Mouse (Mus musculus) gastrocnemius, adult 18-20 months (tissue): ENCODE data around the gene Olfr1564. TPM values are rescaled to one million over a fixed set of nuclear protein-coding genes. Genes with fewer than 3 reads are reported as not detected.
"Not testable (repeated sequence)": the region's sequence is repeated elsewhere in the genome, so short reads cannot be mapped to it uniquely, and the experiment has no call there.

Experiments used
- DNase-seq: peaks from one replicate; pipeline ENCODE4 v3.0.0; 2021; ENCODE audit warnings: low spot score
- long read RNA-seq, 2 experiments: library from polyadenylated mRNA; stranded (forward); transcript quantifications; one replicate each; pipeline ENCODE4 v2.0.0; 2021
- total RNA-seq, 2 experiments: library from RNA; stranded (reverse); gene quantifications; 2 replicates each; pipeline ENCODE4 v1.2.3; 2021

The Olfr1564 gene
- under 1 TPM; 0.17 to 0.37 TPM for total RNA-seq
- long read RNA-seq, experiment 1: 0 reads
- long read RNA-seq, experiment 2: 0 reads

DNA sequence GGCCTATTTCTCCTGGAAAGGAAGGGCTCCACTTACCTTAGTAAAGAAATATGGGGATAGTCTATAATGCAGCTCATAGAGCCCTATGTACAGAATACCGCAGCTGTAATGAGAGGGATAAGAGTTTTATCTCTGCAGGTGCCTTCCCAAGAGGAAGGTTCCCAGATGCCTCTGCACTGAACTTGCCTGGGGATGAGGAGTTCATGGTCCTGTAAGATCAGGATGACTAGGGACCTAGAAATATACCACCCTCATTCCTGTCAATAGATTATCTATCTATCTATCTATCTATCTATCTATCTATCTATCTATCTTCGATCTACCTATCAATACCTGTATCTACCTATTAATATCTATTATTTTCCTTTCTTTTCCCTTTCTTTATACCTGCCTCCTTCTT is at the start of gene Olfr1564:
Olfr1564 (minus strand) TSS at position 101 of the 400 bp plus-strand sequence.
- DNase-seq: no peak

DNA sequence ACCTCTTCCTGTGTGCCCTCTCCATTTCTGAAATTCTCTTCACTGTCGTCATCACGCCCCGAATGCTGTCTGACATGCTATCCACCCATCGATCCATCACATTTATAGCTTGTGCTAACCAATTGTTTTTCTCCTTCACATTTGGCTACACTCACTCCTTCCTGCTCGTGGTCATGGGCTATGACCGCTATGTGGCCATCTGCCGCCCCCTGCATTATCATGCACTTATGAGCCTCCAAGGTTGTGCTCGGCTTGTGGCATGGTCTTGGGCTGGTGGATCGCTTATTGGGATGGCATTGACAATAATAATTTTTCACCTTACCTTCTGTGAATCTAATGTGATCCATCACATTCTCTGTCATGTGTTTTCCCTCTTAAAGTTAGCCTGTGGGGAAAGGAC is 47.4 kb upstream of the Olfr1564 start:
- DNase-seq: no peak

DNA sequence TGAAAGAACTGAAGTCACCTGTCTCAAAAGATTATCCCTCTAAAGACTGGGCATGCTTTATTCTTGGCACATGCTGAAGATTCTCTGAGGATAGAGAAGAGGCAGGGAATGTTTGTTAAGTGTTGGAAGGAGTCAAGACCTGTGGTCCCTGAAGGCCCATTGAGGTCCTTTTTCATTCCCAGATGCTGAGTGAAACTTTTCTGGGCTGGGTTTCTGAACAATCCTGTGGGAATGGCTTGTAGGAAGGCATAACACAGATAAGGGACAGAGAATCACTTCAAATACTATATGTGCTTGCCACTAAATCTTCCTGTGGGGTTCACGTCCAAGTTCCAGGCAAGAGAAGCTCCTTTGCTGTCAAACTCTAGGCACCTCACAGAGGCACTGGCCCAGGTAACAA is 42.9 kb upstream of the Olfr1564 start, which contains the start of gene Olfr63:
Olfr63 (plus strand) TSS at position 301 of the 400 bp plus-strand sequence.
- DNase-seq: no peak

DNA sequence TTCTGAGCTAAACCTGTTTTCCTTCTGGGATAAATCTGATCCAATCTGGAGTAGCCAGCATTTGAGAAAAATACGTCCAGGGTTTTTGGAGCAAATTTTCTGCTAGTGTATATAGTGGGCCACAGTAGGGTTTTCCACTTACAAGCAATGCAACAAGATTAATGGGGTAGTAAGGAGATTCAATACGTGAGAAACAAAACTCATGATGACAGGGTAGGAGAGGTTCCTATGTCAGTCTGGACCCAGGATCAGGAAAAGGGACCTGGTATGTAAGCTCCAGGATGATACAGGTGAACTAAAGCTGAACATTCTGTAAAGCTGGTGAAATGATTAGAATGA is 33.8 kb upstream of the Olfr1564 start:
- not testable (repeated sequence) for DNase-seq

DNA sequence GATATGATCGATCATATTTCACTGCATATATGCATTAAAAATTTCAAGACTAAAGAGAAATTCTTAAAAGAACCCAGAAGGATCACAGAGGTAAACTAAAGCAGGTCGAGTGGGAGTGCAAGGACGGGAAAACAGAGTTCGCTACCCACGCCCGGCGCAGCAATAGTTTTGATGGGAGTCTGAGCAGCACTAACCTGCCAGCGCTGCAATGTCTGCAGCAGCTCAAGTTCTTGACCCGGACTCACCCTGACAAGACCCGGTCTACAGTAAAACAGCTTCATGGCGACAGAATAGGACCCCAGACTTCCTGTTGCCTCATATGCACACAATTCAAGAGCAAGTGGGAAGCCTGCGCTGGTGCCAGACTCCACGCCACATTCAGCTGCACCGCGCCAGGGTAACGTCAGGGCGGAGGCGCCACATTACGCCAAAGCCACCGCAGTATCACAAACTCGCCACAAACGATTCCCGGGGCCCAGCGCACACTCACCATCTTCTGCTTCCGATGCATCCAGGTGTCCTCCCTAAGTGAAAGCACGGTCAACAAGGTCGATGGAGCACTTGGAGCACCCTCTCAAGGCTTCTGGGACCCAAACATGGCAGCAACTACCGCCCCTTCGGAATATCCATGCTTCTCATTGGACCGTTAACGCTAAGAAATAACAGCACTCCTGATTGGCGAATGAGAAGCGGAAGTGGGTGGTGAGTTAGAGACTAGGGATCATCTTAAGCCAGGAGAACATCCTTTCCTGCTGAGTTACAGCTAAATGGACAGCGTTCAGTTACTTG is 33.2 kb upstream of the Olfr1564 start, which contains the start of gene Zfp955a:
Zfp955a (minus strand) TSS at position 616 of the 789 bp plus-strand sequence.
- DNase-seq: not testable (repeated sequence)

DNA sequence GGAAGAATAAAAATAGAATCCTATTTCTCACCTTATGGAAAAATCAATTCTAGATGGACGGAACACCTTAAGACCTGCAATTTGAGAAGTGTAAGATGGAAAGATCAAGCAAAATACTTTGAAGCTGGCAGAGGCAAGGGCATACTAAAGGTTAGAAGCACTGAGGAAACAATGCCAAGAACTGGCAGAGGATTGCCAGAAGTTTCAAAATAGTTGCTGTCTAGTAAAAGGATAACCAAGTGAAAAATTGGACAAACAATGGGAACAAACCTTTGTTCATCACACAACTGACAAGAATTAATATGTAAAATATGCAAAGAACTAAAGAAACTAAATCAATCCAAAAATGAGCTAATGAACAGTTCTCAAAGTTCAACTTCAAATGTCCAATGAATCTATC is 15.2 kb upstream of the Olfr1564 start:
- not testable (repeated sequence) for DNase-seq

DNA sequence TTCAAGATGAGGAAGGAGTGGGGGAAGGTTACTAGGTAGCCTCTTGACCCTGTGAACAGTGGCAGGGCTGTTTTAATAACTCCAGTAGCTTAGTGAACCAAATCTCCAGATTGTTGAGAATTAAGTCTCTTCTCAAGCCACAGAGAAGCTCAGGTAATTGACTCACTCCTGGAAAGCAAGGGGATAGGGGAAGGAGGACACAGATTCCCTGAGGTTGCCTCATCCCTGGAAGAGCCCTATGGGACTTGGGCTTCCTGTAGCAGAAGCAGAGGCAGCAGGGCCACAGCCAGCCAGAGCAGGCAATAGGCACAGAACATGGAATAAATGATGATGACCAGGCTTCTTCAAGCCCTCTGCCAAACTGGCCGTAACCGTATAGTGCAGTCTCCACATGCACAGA is 30.5 kb downstream of the Olfr1564 start, which contains the start of gene Olfr239:
Olfr239 (plus strand) TSS at position 301 of the 400 bp plus-strand sequence.
- DNase-seq: not testable (repeated sequence)

DNA sequence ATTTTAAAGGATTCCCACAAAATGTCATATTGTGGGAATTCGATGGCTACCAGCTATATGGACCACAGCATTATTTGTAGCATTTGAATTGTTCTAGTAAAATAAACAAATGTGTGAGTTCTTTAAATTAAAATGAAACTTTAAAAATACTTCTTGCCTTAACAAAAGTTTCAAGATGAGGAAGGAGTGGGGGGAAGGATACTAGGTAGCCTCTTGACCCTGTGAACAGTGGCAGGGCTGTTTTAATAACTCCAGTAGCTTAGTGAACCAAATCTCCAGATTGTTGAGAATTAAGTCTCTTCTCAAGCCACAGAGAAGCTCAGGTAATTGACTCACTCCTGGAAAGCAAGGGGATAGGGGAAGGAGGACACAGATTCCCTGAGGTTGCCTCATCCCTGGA is 53.3 kb downstream of the Olfr1564 start, which contains the start of gene Olfr55:
Olfr55 (plus strand) TSS at position 301 of the 400 bp plus-strand sequence.
- DNase-seq: not testable (repeated sequence)

Other genes with a start within 250 kb of the Olfr1564 start
- gene Zfp952, start 228.6 kb downstream of the Olfr1564 start, total RNA-seq: 1 to 10 TPM; 3.6 to 4.2 TPM
- 1 to 10 TPM; 1.8 to 2.0 TPM for gene Zfp763, start 188.3 kb downstream of the Olfr1564 start, total RNA-seq
- gene 4921501E09Rik, start 153.6 kb downstream of the Olfr1564 start, total RNA-seq: not detected
- 1 to 10 TPM; 4.5 to 5.6 TPM for gene Zfp563, start 132.4 kb downstream of the Olfr1564 start, total RNA-seq
- gene Morc2b, start 82.0 kb downstream of the Olfr1564 start, total RNA-seq: under 1 TPM; 0.33 to 0.41 TPM
- not detected for gene Olfr55, start 53.2 kb downstream of the Olfr1564 start, total RNA-seq
- not detected for gene Olfr239, start 30.4 kb downstream of the Olfr1564 start, total RNA-seq
- gene Zfp955a, start 33.5 kb upstream of the Olfr1564 start, total RNA-seq: 1 to 10 TPM; 3.8 to 3.9 TPM
- gene Olfr63, start 43.0 kb upstream of the Olfr1564 start, total RNA-seq: not detected
- 10 to 100 TPM in 1 of 2 experiments, 1 to 10 TPM in 1; 9.7 to 10.9 TPM for gene Zfp955b, start 67.9 kb upstream of the Olfr1564 start, total RNA-seq
- gene Zfp81, start 137.2 kb upstream of the Olfr1564 start, total RNA-seq: 1 to 10 TPM; 2.6 to 2.8 TPM
- gene Zfp101, start 173.0 kb upstream of the Olfr1564 start, total RNA-seq: 1 to 10 TPM; 1.7 to 2.6 TPM
- not detected for gene Actl9, start 211.2 kb upstream of the Olfr1564 start, total RNA-seq